In the genomic region with DNA sequence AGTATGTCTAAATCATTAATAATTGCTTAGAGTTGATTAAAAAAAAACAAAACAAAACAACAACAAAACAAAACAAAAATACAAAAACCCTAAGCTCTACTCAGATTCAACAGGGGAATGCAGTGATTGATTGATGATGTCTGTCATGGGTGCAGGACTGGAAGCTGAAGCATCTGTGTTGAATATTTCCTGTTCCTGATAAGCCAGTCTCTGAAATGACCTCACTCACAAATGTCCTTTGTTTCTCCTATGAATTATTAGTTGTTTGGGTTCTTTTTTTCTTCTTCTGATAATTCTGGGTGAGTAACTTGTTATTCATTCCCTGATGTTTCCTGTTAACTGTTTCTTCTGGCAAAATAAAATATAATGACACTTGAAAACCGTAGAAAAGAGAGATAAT, we compare ENCODE assay signal across 26 mouse cellular contexts. TPM values are rescaled to one million over a fixed set of nuclear protein-coding genes. Genes with fewer than 3 reads are reported as not detected.
DNase-seq lines count a peak whose midpoint lies in the region; ATAC-seq and TF ChIP-seq lines count a peak whose summit lies in the region.
"Had no signal": no experiment of that assay in that cellular context is flagged by ENCODE, and none has a peak within 500 bp of the region (broad histone marks: within the 10 kb centered on the region; RNA-seq: fewer than 3 reads in every experiment).

No protein-coding gene starts in this region.

- H3K27me3 ChIP-seq in heart, postnatal 0 days (ENCODE audit: control insufficient read depth, insufficient read depth, low read length), result no peaks in the 10 kb centered on the region
- no peaks in the 10 kb centered on the region for H3K27me3 ChIP-seq in kidney, postnatal 0 days (ENCODE audit: insufficient read depth, low read length)
- H3K27me3 ChIP-seq in kidney, embryonic 15.5 days, result no peaks in the 10 kb centered on the region
- H3K27me3 ChIP-seq in lung, postnatal 0 days (replicated peaks; ENCODE audit: insufficient read depth, low read length), result no peaks in the 10 kb centered on the region
- H3K27me3 ChIP-seq: embryonic facial prominence, embryonic 13.5 days; forebrain, embryonic 12.5 days; forebrain, embryonic 15.5 days had no signal

- no peak overlapping the region for H3K4me3 ChIP-seq in heart, postnatal 0 days (ENCODE audit: low read depth, low read length)
- H3K4me3 ChIP-seq in kidney, postnatal 0 days (replicated peaks; ENCODE audit: low read depth, low read length), result no peak overlapping the region
- H3K4me3 ChIP-seq in kidney, embryonic 15.5 days (replicated peaks), result no peak overlapping the region
- no peak overlapping the region for H3K4me3 ChIP-seq in lung, postnatal 0 days (ENCODE audit: low read depth, low read length)
- H3K4me3 ChIP-seq: embryonic facial prominence, embryonic 10.5 days; embryonic facial prominence, embryonic 13.5 days; erythroblast, embryonic 14.5 days; forebrain, embryonic 12.5 days; forebrain, embryonic 15.5 days; heart, adult 2 months had no signal

- no peak for TF ChIP-seq EP300 in heart, postnatal 0 days (IDR thresholded peaks at IDR 0.05; ENCODE audit: low read depth)
- TF ChIP-seq EP300 in lung, postnatal 0 days (IDR thresholded peaks at IDR 0.05), result no peak

- H3K36me3 ChIP-seq in heart, postnatal 0 days (replicated peaks; ENCODE audit: control insufficient read depth, insufficient read depth, low read length), result no peaks in the 10 kb centered on the region
- H3K36me3 ChIP-seq in kidney, postnatal 0 days (ENCODE audit: insufficient read depth, low read length), result no peaks in the 10 kb centered on the region
- no peaks in the 10 kb centered on the region for H3K36me3 ChIP-seq in kidney, embryonic 15.5 days
- no peaks in the 10 kb centered on the region for H3K36me3 ChIP-seq in lung, postnatal 0 days (ENCODE audit: insufficient read depth, low read length)
- H3K36me3 ChIP-seq: embryonic facial prominence, embryonic 10.5 days; embryonic facial prominence, embryonic 13.5 days; forebrain, embryonic 12.5 days; forebrain, embryonic 15.5 days had no signal

- H3K27ac ChIP-seq in heart, postnatal 0 days (ENCODE audit: low read depth), result no peak overlapping the region
- no peak overlapping the region for H3K27ac ChIP-seq in kidney, postnatal 0 days
- no peak overlapping the region for H3K27ac ChIP-seq in kidney, embryonic 15.5 days
- H3K27ac ChIP-seq in lung, postnatal 0 days (ENCODE audit: low read length), result no peak overlapping the region
- H3K27ac ChIP-seq: embryonic facial prominence, embryonic 10.5 days; embryonic facial prominence, embryonic 13.5 days; forebrain, embryonic 12.5 days; forebrain, embryonic 15.5 days; heart, adult 2 months; hindbrain, embryonic 14.5 days; hindbrain, postnatal 0 days had no signal

- peaks cover 9% of the 10 kb centered on the region; the same call in 1 of the 2 replicates for H3K4me1 ChIP-seq in heart, postnatal 0 days (ENCODE audit: control insufficient read depth, insufficient read depth)
- H3K4me1 ChIP-seq in kidney, postnatal 0 days (replicated peaks; ENCODE audit: insufficient read depth, low read length), result no peaks in the 10 kb centered on the region
- 0 out of 2 replicates have a peak, but pooled peaks cover 4% of the 10 kb centered on the region for H3K4me1 ChIP-seq in kidney, embryonic 15.5 days
- H3K4me1 ChIP-seq in lung, postnatal 0 days (ENCODE audit: insufficient read depth, low read depth, low read length), result no peaks in the 10 kb centered on the region
- H3K4me1 ChIP-seq: embryonic facial prominence, embryonic 10.5 days; embryonic facial prominence, embryonic 13.5 days; forebrain, embryonic 12.5 days; forebrain, embryonic 15.5 days had no signal

- H3K9ac ChIP-seq in heart, postnatal 0 days (replicated peaks; ENCODE audit: low read depth, low read length), result no peak overlapping the region
- H3K9ac ChIP-seq in kidney, postnatal 0 days (ENCODE audit: low read depth, low read length), result no peak overlapping the region
- H3K9ac ChIP-seq in kidney, embryonic 15.5 days, result no peak overlapping the region
- no peak overlapping the region for H3K9ac ChIP-seq in lung, postnatal 0 days (replicated peaks; ENCODE audit: low read depth)
- H3K9ac ChIP-seq: embryonic facial prominence, embryonic 13.5 days; forebrain, embryonic 12.5 days; forebrain, embryonic 15.5 days; hindbrain, embryonic 14.5 days had no signal

- DNase-seq in heart, postnatal 0 days (ENCODE audit: low spot score), result peak; percentile 38
- DNase-seq in heart, adult 8-10 months (ENCODE audit: low spot score), result no peak
- DNase-seq in kidney, postnatal 0 days (ENCODE audit: low spot score), result peak; percentile 67
- DNase-seq in lung, postnatal 0 days (ENCODE audit: low spot score), result peak; percentile 34
- DNase-seq in lung, postnatal 14 days, result no peak
- DNase-seq: adrenal gland, adult 2 months; adrenal gland, postnatal 14 days; cerebellum, adult 11 months; cerebellum, adult 2 months; cerebellum, adult 9-11 months; cerebellum, postnatal 25 days; gastrocnemius, postnatal 25 days; heart, adult 2 months; heart, postnatal 10 days; heart, postnatal 4 days had no signal

- ATAC-seq in heart, postnatal 0 days (ENCODE audit: insufficient read depth, low read depth), result no peak
- no peak for ATAC-seq in kidney, postnatal 0 days (replicated peaks; ENCODE audit: low FRiP score, low read depth)
- no peak for ATAC-seq in kidney, embryonic 15.5 days (replicated peaks; ENCODE audit: low FRiP score)
- ATAC-seq in lung, postnatal 0 days, result no peak
- ATAC-seq: CD4-positive, CD25-positive, alpha-beta regulatory T cell, adult 4 months; forebrain, embryonic 15.5 days; hindbrain, postnatal 0 days; inflammation-experienced regulatory T-cells, adult 6 months had no signal

- H3K9me3 ChIP-seq in heart, postnatal 0 days (replicated peaks; ENCODE audit: control insufficient read depth, low read length), result peaks cover 12% of the 10 kb centered on the region; the same call in 1 of the 2 replicates
- no peaks in the 10 kb centered on the region for H3K9me3 ChIP-seq in kidney, postnatal 0 days (replicated peaks; ENCODE audit: low read length)
- H3K9me3 ChIP-seq in kidney, embryonic 15.5 days (replicated peaks), result peaks cover 18% of the 10 kb centered on the region
- no peaks in the 10 kb centered on the region for H3K9me3 ChIP-seq in lung, postnatal 0 days (ENCODE audit: low read length)

- no peak overlapping the region for H3K4me2 ChIP-seq in heart, postnatal 0 days (ENCODE audit: low read depth, low read length)
- no peak overlapping the region for H3K4me2 ChIP-seq in kidney, postnatal 0 days (ENCODE audit: low read length)
- H3K4me2 ChIP-seq in kidney, embryonic 15.5 days, result no peak overlapping the region
- H3K4me2 ChIP-seq in lung, postnatal 0 days (replicated peaks; ENCODE audit: low read depth, low read length), result no peak overlapping the region
- H3K4me2 ChIP-seq: embryonic facial prominence, embryonic 13.5 days; forebrain, embryonic 12.5 days; forebrain, embryonic 15.5 days; heart, embryonic 11.5 days; hindbrain, embryonic 14.5 days had no signal

- 47% methylated on average over 1 of the region's 1 CpGs for WGBS in heart, postnatal 0 days
- 47% methylated on average over 1 of the region's 1 CpGs for WGBS in kidney, postnatal 0 days
- 44% methylated on average over 1 of the region's 1 CpGs for WGBS in kidney, embryonic 15.5 days
- 27% methylated on average over 1 of the region's 1 CpGs for WGBS in lung, postnatal 0 days

- TF ChIP-seq CTCF in heart, postnatal 0 days (IDR thresholded peaks at IDR 0.05; ENCODE audit: low read depth), result no peak
- TF ChIP-seq CTCF in kidney, postnatal 0 days (IDR thresholded peaks at IDR 0.05; ENCODE audit: low read depth), result no peak
- TF ChIP-seq CTCF in lung, postnatal 0 days (IDR thresholded peaks at IDR 0.05), result no peak

RNA-seq across cellular contexts. Expression of a gene that starts 38.1 kb away (rescaled TPM):
- 16.2 and 17.7 TPM in 2 replicates for total RNA-seq in heart, postnatal 0 days (2014; rRNA removed; ENCODE audit: low replicate concordance)
- 3.8 and 4.5 TPM in 2 replicates for polyA plus RNA-seq in heart, postnatal 0 days (2015; fragmentation: Nextera tagmentation; extraction: Ambion mirVana)
- 10 to 100 TPM; 25.0 to 34.2 (median 29.3) TPM for total RNA-seq in heart, adult 8-10 months (2022)
- polyA plus RNA-seq in kidney, postnatal 0 days (2015; fragmentation: Nextera tagmentation; extraction: Ambion mirVana), result 6.5 and 6.8 TPM in 2 replicates
- 7.3 and 8.4 TPM in 2 replicates for polyA plus RNA-seq in kidney, embryonic 15.5 days (2015; fragmentation: Nextera tagmentation; extraction: Ambion mirVana)
- 3.7 and 3.8 TPM in 2 replicates for polyA plus RNA-seq in lung, postnatal 0 days (2015; fragmentation: Nextera tagmentation; extraction: Ambion mirVana)

Comparison
In these comparisons a context has a peak if more than half of its experiments do, and no peak if none do; other contexts are left out.
1. DNase-seq: peak in heart, postnatal 0 days (single experiment), kidney, postnatal 0 days (single experiment) and lung, postnatal 0 days (single experiment); none in heart, adult 8-10 months (single experiment) and lung, postnatal 14 days (single experiment).